Mouse (Mus musculus): ENCODE data around the gene Sirt1. TPM values are rescaled to one million over a fixed set of nuclear protein-coding genes. Genes with fewer than 3 reads are reported as not detected.
"Not testable (repeated sequence)": the region's sequence is repeated elsewhere in the genome, so short reads cannot be mapped to it uniquely, and the experiment has no call there.

The Sirt1 gene
- polyA plus RNA-seq, 1 experiment from 2014 or later, result 11.2 TPM

DNA sequence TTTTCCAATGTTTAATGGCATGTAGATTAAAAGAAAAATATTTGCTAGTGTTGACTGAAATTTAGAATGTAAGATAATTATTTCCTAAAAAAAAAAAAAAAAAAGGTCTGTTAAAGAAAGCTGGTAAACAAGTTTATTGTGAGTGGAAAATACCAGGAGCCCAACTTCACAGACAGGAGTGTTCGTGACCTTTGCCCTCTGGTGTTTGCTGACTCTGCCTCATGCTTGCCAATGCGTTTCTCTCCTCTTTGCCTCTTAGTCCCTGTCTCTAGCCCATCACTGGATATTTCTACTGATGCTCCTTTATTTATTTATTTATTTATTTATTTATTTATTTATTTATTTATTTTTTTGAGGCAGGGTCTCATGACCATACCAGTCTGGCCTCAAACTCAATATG is 22.1 kb upstream of the Sirt1 start:
- no peaks in the 10 kb centered on the region for H3K36me3 ChIP-seq (ENCODE audit: control insufficient read depth, insufficient read depth, low read length)
- no peaks in the 10 kb centered on the region for H3K27me3 ChIP-seq (ENCODE audit: control insufficient read depth, insufficient read depth, low read length)
- no peaks in the 10 kb centered on the region for H3K4me1 ChIP-seq (replicated peaks; ENCODE audit: control insufficient read depth, insufficient read depth, low read length)
- no peaks in the 10 kb centered on the region for H3K9me3 ChIP-seq (ENCODE audit: control insufficient read depth, low read length)
- WGBS, result 74% methylated on average over 2 of the region's 2 CpGs
- H3K4me2 ChIP-seq (replicated peaks; ENCODE audit: low read depth, low read length), result no peak overlapping the region
- H3K27ac ChIP-seq (ENCODE audit: low read depth, low read length), result no peak overlapping the region
- no peak overlapping the region for H3K4me3 ChIP-seq (ENCODE audit: low read depth, low read length)
- no peak for ATAC-seq (ENCODE audit: low FRiP score)
- no peak overlapping the region for H3K9ac ChIP-seq (ENCODE audit: low read depth, low read length)
- no peak for DNase-seq (ENCODE audit: low spot score)

DNA sequence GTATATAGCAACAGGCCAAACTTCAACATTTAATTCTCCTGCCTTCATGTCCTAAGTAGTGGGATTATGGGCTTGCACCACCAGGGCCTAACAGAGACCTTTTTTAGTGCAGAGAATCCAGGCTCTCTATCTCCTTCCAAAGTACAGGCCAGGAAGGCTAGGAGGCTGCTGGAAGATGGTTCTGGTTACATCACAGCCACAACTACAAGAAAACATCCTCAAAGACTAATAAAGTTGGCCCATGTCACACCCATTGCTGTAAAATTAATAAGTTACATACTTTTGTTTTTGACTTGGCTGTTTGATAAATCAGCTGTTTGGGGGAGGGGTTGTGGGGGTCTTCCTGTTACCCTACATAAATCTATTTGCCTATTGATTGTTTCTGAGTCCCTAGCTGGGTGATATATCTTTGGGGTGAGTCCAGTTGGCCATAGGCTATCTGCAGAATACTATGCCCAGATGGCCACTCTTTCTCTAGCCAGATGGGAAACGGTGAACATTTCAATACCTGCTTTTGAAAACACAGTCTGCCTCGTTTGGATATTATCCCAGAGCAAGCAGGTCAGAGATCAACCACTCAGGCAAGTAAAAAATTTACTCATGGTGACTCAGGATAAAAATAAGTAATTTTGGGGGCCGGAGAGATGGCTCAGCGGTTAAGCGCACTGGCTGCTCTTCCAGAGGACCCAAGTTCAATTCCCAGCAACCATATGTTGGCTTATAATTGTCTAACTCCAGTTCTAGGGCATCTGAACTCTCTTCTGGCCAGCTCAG is 21.4 kb upstream of the Sirt1 start:
- WGBS, result 83% methylated on average over 5 of the region's 5 CpGs

GRCm38 (mm10) chr10:63396963-63397362 is 15.5 kb upstream of the Sirt1 start:
- Histone ChIP-seq H3K36me3 (ENCODE audit: control insufficient read depth, insufficient read depth, low read length) (no peaks in the 10 kb centered on the region), H3K9me3 (ENCODE audit: control insufficient read depth, low read length) (no peaks in the 10 kb centered on the region), H3K27ac (ENCODE audit: low read depth, low read length) (no peak overlapping the region), H3K4me1 (replicated peaks; ENCODE audit: control insufficient read depth, insufficient read depth, low read length) (no peaks in the 10 kb centered on the region), H3K27me3 (ENCODE audit: control insufficient read depth, insufficient read depth, low read length) (no peaks in the 10 kb centered on the region), H3K4me2 (replicated peaks; ENCODE audit: low read depth, low read length) (no peak overlapping the region), H3K4me3 (ENCODE audit: low read depth, low read length) (no peak overlapping the region), H3K9ac (ENCODE audit: low read depth, low read length) (no peak overlapping the region)
- ATAC-seq (ENCODE audit: low FRiP score), result no peak
- no peak for DNase-seq (ENCODE audit: low spot score)
- WGBS, result 89% methylated on average over 10 of the region's 10 CpGs

More for the DNA sequence above, 21.4 kb upstream of the Sirt1 start:
- no peak for DNase-seq (ENCODE audit: low spot score)
- no peak overlapping the region for H3K4me2 ChIP-seq (replicated peaks; ENCODE audit: low read depth, low read length)
- no peaks in the 10 kb centered on the region for H3K36me3 ChIP-seq (ENCODE audit: control insufficient read depth, insufficient read depth, low read length)
- H3K27ac ChIP-seq (ENCODE audit: low read depth, low read length), result no peak overlapping the region
- no peaks in the 10 kb centered on the region for H3K9me3 ChIP-seq (ENCODE audit: control insufficient read depth, low read length)
- no peak overlapping the region for H3K4me3 ChIP-seq (ENCODE audit: low read depth, low read length)
- H3K4me1 ChIP-seq (replicated peaks; ENCODE audit: control insufficient read depth, insufficient read depth, low read length), result no peaks in the 10 kb centered on the region
- H3K9ac ChIP-seq (ENCODE audit: low read depth, low read length), result no peak overlapping the region
- no peaks in the 10 kb centered on the region for H3K27me3 ChIP-seq (ENCODE audit: control insufficient read depth, insufficient read depth, low read length)
- ATAC-seq (ENCODE audit: low FRiP score), result no peak

DNA sequence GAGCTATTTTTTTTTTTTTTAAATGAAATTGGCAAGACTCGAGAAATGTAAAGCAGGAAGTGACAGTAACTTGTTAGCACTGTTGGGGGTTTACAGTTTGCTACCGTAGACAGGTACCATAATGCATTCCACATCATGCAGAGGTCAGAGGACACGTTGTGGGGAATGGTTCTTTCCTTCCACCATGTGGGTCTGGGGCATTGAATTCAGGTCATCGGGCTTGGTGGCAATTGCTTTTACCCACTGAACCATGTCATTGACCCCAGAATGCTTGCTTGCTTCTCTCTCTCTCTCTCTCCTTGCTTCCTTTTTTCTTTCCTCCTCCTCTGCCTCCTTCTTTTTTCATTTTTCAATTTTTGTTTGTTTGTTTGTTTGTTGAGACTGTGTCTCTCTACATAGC is 7.4 kb upstream of the Sirt1 start:
- H3K27me3 ChIP-seq (ENCODE audit: control insufficient read depth, insufficient read depth, low read length), result no peaks in the 10 kb centered on the region
- no peaks in the 10 kb centered on the region for H3K4me1 ChIP-seq (replicated peaks; ENCODE audit: control insufficient read depth, insufficient read depth, low read length)
- H3K4me3 ChIP-seq (ENCODE audit: low read depth, low read length), result no peak overlapping the region
- no peak overlapping the region for H3K27ac ChIP-seq (ENCODE audit: low read depth, low read length)
- H3K36me3 ChIP-seq (ENCODE audit: control insufficient read depth, insufficient read depth, low read length), result no peaks in the 10 kb centered on the region
- WGBS, result 42% methylated on average over 4 of the region's 4 CpGs
- ATAC-seq (ENCODE audit: low FRiP score) (no peak), DNase-seq (ENCODE audit: low spot score) (no peak)
- no peak overlapping the region for H3K4me2 ChIP-seq (replicated peaks; ENCODE audit: low read depth, low read length)
- no peaks in the 10 kb centered on the region for H3K9me3 ChIP-seq (ENCODE audit: control insufficient read depth, low read length)
- no peak overlapping the region for H3K9ac ChIP-seq (ENCODE audit: low read depth, low read length)

- H3K36me3 ChIP-seq (ENCODE audit: control insufficient read depth, insufficient read depth, low read length), result no peaks in the 10 kb centered on the region
- DNase-seq (ENCODE audit: low spot score), result no peak
- peak overlapping the region; percentile 60 for H3K4me3 ChIP-seq (ENCODE audit: low read depth, low read length)
- no peaks in the 10 kb centered on the region for H3K9me3 ChIP-seq (ENCODE audit: control insufficient read depth, low read length)
- H3K4me2 ChIP-seq (replicated peaks; ENCODE audit: low read depth, low read length), result peak overlapping the region; percentile 62
- no peak for ATAC-seq (ENCODE audit: low FRiP score)
- 3% methylated on average over 10 of the region's 10 CpGs for WGBS
- no peaks in the 10 kb centered on the region for H3K4me1 ChIP-seq (replicated peaks; ENCODE audit: control insufficient read depth, insufficient read depth, low read length)
- peak overlapping the region; percentile 59 for H3K9ac ChIP-seq (ENCODE audit: low read depth, low read length)
- no peak overlapping the region for H3K27ac ChIP-seq (ENCODE audit: low read depth, low read length)
- no peaks in the 10 kb centered on the region for H3K27me3 ChIP-seq (ENCODE audit: control insufficient read depth, insufficient read depth, low read length)
These were observed 5.5 kb upstream of the Sirt1 start for GRCm38 (mm10) chr10:63386991-63387390.

- peak; percentile 75 for DNase-seq (ENCODE audit: low spot score)
- H3K27me3 ChIP-seq (ENCODE audit: control insufficient read depth, insufficient read depth, low read length), result no peaks in the 10 kb centered on the region
- H3K4me3 ChIP-seq (ENCODE audit: low read depth, low read length), result peak overlapping the region; percentile 60
- H3K9ac ChIP-seq (ENCODE audit: low read depth, low read length), result peak overlapping the region; percentile 59
- no peaks in the 10 kb centered on the region for H3K36me3 ChIP-seq (ENCODE audit: control insufficient read depth, insufficient read depth, low read length)
- H3K9me3 ChIP-seq (ENCODE audit: control insufficient read depth, low read length), result no peaks in the 10 kb centered on the region
- H3K4me2 ChIP-seq (replicated peaks; ENCODE audit: low read depth, low read length), result peak overlapping the region; percentile 62
- under 1% methylated on average over 19 of the region's 19 CpGs for WGBS
- no peak overlapping the region for H3K27ac ChIP-seq (ENCODE audit: low read depth, low read length)
- peak; percentile 77 for ATAC-seq (ENCODE audit: low FRiP score)
- no peaks in the 10 kb centered on the region for H3K4me1 ChIP-seq (replicated peaks; ENCODE audit: control insufficient read depth, insufficient read depth, low read length)
These were observed 4.9 kb upstream of the Sirt1 start for GRCm38 (mm10) chr10:63386444-63386843.

GRCm38 (mm10) chr10:63385897-63386296 is 4.4 kb upstream of the Sirt1 start:
- H3K9ac ChIP-seq (ENCODE audit: low read depth, low read length); H3K27me3 ChIP-seq (ENCODE audit: control insufficient read depth, insufficient read depth, low read length); ATAC-seq (ENCODE audit: low FRiP score); DNase-seq (ENCODE audit: low spot score); H3K4me1 ChIP-seq (replicated peaks; ENCODE audit: control insufficient read depth, insufficient read depth, low read length); H3K36me3 ChIP-seq (ENCODE audit: control insufficient read depth, insufficient read depth, low read length); H3K27ac ChIP-seq (ENCODE audit: low read depth, low read length); H3K9me3 ChIP-seq (ENCODE audit: control insufficient read depth, low read length): not testable (repeated sequence)
- Histone ChIP-seq H3K4me3 (ENCODE audit: low read depth, low read length) (peak overlapping the region; percentile 60), H3K4me2 (replicated peaks; ENCODE audit: low read depth, low read length) (peak overlapping the region; percentile 62)
- 35% methylated on average over 5 of the region's 5 CpGs for WGBS

DNA sequence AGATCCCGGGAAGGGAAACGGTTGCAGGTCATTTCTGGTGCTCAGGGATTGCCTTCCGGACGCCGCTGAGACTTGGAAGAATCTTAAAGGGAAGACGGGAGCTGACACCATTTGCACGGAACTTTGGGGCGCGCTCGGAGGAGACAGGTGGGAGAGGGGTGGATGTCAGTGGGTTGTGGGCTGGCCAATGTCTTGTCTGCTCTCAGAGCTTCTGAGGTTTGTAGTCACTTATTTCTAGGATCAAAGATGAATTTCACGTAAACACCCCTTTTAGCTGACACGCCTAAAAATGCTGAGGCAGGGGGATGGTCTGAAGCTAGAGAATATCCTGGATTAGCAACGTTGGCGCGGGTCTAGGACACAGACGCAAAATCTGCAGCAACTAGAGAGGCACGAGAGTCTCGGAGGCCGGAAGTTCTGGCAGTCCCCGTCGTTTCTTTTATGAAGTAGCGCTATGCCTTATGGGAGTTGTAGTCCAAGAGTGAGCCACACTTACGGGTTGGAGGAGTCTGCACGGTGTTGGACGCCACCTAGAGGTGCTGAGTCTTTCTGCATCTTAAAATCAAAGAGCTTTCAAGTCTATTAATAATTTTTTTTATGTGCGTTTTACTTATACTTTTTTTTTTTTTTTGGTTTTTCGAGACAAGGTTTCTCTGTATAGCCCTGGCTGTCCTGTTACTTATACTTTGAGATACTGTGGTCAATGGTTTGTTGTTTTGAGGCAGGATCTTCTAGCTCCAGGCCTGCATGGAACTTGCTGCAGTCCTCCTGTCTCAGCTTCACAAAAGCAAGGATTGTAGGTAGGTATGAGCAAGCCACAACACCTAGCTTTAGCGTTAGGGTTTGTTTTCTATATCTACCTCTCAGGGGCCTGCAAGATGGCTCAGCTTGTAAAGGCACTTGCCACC is 1.1 kb upstream of the Sirt1 start, which contains the start of gene Dnajc12:
Gene Dnajc12 (plus strand): TSS at position 72 of the 908 bp plus-strand sequence.
- Histone ChIP-seq H3K9ac (ENCODE audit: low read depth, low read length) (peak within 1 kb of the TSS; percentile 34), H3K36me3 (ENCODE audit: control insufficient read depth, insufficient read depth, low read length) (no peaks in the 10 kb centered on the region), H3K4me3 (ENCODE audit: low read depth, low read length) (peak within 1 kb of the TSS; percentile 42), H3K4me2 (replicated peaks; ENCODE audit: low read depth, low read length) (peak within 1 kb of the TSS; percentile 78), H3K27ac (ENCODE audit: low read depth, low read length) (no peak within 1 kb of the TSS), H3K9me3 (ENCODE audit: control insufficient read depth, low read length) (no peaks in the 10 kb centered on the region), H3K4me1 (replicated peaks; ENCODE audit: control insufficient read depth, insufficient read depth, low read length) (no peaks in the 10 kb centered on the region), H3K27me3 (ENCODE audit: control insufficient read depth, insufficient read depth, low read length) (no peaks in the 10 kb centered on the region; the same call in 1 of the 2 replicates)
- peak; percentile 95 for DNase-seq (ENCODE audit: low spot score)
- WGBS, result under 1% methylated on average over 28 of the region's 28 CpGs
- ATAC-seq (ENCODE audit: low FRiP score), result peak; percentile 92
